Mouse (Mus musculus): Measurements from ENCODE around the gene Tmem229b. TPM values are rescaled to one million over a fixed set of nuclear protein-coding genes. Genes with fewer than 3 reads are reported as not detected.
"Not testable (repeated sequence)": the region's sequence is repeated elsewhere in the genome, so short reads cannot be mapped to it uniquely, and the experiment has no call there.

The Tmem229b gene
- polyA plus RNA-seq, 1 experiment from 2014 or later = 3.4 TPM

DNA sequence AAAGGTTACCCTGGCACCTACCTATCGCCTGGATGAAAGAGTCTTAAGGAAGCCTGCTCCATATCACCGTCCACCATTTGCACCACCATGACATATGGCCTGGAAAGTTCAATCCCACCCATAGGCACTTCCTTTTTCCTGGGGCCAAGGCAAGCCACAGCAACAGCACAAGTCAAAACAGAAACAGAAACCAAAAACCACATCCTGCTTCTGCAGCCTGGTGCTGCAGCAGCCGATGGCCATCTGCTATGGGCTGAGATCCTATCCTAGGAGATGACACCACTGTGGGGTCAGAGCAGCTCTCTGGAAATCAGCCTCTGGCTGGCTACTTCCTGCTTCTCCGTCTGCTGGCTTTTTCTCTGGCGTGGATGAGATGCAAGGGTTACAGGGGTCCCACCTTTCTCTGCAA is 26.7 kb downstream of the Tmem229b start:
- WGBS = 70% methylated on average over 5 of the region's 5 CpGs
- no peak for ATAC-seq (ENCODE audit: insufficient number of reproducible peaks, insufficient read depth, low FRiP score, low TSS enrichment, low read depth)
- Histone ChIP-seq H3K27me3 (no peaks in the 10 kb centered on the region), H3K9ac (replicated peaks) (no peak overlapping the region), H3K4me2 (no peak overlapping the region), H3K4me1 (replicated peaks) (no peaks in the 10 kb centered on the region), H3K27ac (no peak overlapping the region), H3K4me3 (replicated peaks) (no peak overlapping the region), H3K36me3 (no peaks in the 10 kb centered on the region), H3K9me3 (no peaks in the 10 kb centered on the region)

DNA sequence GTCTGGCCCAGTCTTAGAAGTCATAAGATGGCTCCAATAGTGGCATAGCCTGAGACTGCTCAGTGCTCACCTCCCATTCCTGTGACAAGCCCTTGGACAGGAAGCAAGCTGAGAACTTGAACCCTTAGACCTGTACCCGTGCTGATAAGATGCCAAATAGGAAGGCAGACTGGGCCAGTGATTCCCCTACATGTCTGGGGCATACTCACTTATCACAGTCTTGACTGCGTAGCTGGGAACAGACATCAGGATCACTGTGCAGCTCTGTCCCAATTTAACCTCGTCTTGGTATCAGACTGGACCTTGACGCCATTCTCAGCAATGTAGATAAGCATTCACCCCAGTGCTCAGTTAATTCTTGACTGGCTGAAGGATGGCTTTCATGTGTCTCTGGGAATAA is 29.9 kb downstream of the Tmem229b start:
- Histone ChIP-seq H3K27ac (no peak overlapping the region), H3K9me3 (no peaks in the 10 kb centered on the region), H3K4me1 (replicated peaks) (no peaks in the 10 kb centered on the region), H3K4me3 (replicated peaks) (no peak overlapping the region), H3K4me2 (no peak overlapping the region), H3K27me3 (no peaks in the 10 kb centered on the region), H3K36me3 (no peaks in the 10 kb centered on the region), H3K9ac (replicated peaks) (no peak overlapping the region)
- WGBS = 85% methylated on average over 4 of the region's 4 CpGs
- no peak for ATAC-seq (ENCODE audit: insufficient number of reproducible peaks, insufficient read depth, low FRiP score, low TSS enrichment, low read depth)

DNA sequence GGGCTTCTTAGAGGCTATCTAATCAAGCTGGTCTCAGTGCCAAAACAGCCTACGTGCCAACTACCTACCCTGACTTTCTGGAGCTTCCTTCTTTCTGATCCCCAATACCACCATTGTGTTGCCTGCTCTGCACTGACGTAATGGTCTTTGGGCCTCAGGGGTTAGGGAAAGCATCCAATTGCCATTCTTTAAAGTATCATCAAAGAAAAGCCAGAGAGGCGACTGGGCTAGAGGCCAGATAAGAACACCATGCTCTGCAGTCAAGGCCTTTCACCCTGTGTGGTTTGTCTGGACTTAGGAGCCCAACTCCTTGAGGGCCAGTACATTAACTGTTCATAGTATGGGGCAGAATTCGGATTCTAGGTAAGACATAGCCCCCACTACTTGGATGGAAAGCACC is 30.3 kb downstream of the Tmem229b start:
- H3K27me3 ChIP-seq = no peaks in the 10 kb centered on the region

GRCm38 (mm10) chr12:78975836-78976235 is 31.6 kb downstream of the Tmem229b start:
- no peaks in the 10 kb centered on the region for H3K36me3 ChIP-seq
- no peak overlapping the region for H3K4me3 ChIP-seq (replicated peaks)
- no peaks in the 10 kb centered on the region for H3K27me3 ChIP-seq
- no peaks in the 10 kb centered on the region for H3K4me1 ChIP-seq (replicated peaks)
- no peak overlapping the region for H3K9ac ChIP-seq (replicated peaks)
- no peak overlapping the region for H3K27ac ChIP-seq
- no peaks in the 10 kb centered on the region for H3K9me3 ChIP-seq
- no peak overlapping the region for H3K4me2 ChIP-seq
- 90% methylated on average over 4 of the region's 4 CpGs for WGBS
- no peak for ATAC-seq (ENCODE audit: insufficient number of reproducible peaks, insufficient read depth, low FRiP score, low TSS enrichment, low read depth)

More for the DNA sequence above, 30.3 kb downstream of the Tmem229b start:
- Histone ChIP-seq H3K4me2 (no peak overlapping the region), H3K4me3 (replicated peaks) (no peak overlapping the region), H3K27ac (no peak overlapping the region), H3K9me3 (no peaks in the 10 kb centered on the region), H3K4me1 (replicated peaks) (no peaks in the 10 kb centered on the region), H3K9ac (replicated peaks) (no peak overlapping the region), H3K36me3 (no peaks in the 10 kb centered on the region)
- ATAC-seq (ENCODE audit: insufficient number of reproducible peaks, insufficient read depth, low FRiP score, low TSS enrichment, low read depth) = no peak
- 70% methylated on average over 4 of the region's 4 CpGs for WGBS

- Histone ChIP-seq H3K27ac (no peak overlapping the region), H3K4me1 (replicated peaks) (no peaks in the 10 kb centered on the region), H3K4me2 (no peak overlapping the region), H3K4me3 (replicated peaks) (no peak overlapping the region), H3K9ac (replicated peaks) (no peak overlapping the region), H3K36me3 (no peaks in the 10 kb centered on the region), H3K27me3 (no peaks in the 10 kb centered on the region), H3K9me3 (no peaks in the 10 kb centered on the region)
- ATAC-seq (ENCODE audit: insufficient number of reproducible peaks, insufficient read depth, low FRiP score, low TSS enrichment, low read depth) = no peak
- WGBS = 93% methylated on average over 5 of the region's 5 CpGs
Measured at GRCm38 (mm10) chr12:78974767-78975166, 32.7 kb downstream of the Tmem229b start.

DNA sequence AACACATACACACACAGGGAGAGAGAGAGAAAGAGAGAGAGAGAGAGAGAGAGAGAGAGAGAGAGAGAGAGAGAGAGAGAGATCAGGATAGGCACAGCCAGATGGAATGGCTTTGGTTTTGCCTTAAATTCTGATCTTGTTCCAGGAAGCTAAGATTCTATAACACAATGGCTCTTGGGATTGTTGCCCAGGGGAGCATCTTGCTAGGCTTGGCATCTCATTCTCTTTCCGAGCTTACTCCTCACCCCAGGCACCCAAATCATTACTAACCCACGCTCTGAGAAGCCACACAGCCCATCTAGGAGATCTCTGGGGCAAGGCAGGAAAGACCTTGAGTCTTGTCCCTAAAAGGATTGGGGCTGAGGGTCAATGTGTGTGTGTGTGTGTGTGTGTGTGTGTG is 33.6 kb downstream of the Tmem229b start:
- no peak overlapping the region for H3K4me3 ChIP-seq (replicated peaks)
- no peak overlapping the region for H3K4me2 ChIP-seq
- H3K9me3 ChIP-seq = no peaks in the 10 kb centered on the region
- H3K36me3 ChIP-seq = no peaks in the 10 kb centered on the region
- H3K27ac ChIP-seq = no peak overlapping the region
- no peak for ATAC-seq (ENCODE audit: insufficient number of reproducible peaks, insufficient read depth, low FRiP score, low TSS enrichment, low read depth)
- no peaks in the 10 kb centered on the region for H3K27me3 ChIP-seq
- no peak overlapping the region for H3K9ac ChIP-seq (replicated peaks)
- no peaks in the 10 kb centered on the region for H3K4me1 ChIP-seq (replicated peaks)
- 89% methylated on average over 2 of the region's 2 CpGs for WGBS

- ATAC-seq (ENCODE audit: insufficient number of reproducible peaks, insufficient read depth, low FRiP score, low TSS enrichment, low read depth) = no peak
- Histone ChIP-seq H3K4me2 (no peak overlapping the region), H3K9me3 (no peaks in the 10 kb centered on the region), H3K27ac (no peak overlapping the region), H3K9ac (replicated peaks) (no peak overlapping the region), H3K4me1 (replicated peaks) (no peaks in the 10 kb centered on the region), H3K4me3 (replicated peaks) (no peak overlapping the region), H3K27me3 (no peaks in the 10 kb centered on the region), H3K36me3 (no peaks in the 10 kb centered on the region)
- WGBS = 85% methylated on average over 2 of the region's 2 CpGs
Measured at GRCm38 (mm10) chr12:78971649-78972048, 35.8 kb downstream of the Tmem229b start.

DNA sequence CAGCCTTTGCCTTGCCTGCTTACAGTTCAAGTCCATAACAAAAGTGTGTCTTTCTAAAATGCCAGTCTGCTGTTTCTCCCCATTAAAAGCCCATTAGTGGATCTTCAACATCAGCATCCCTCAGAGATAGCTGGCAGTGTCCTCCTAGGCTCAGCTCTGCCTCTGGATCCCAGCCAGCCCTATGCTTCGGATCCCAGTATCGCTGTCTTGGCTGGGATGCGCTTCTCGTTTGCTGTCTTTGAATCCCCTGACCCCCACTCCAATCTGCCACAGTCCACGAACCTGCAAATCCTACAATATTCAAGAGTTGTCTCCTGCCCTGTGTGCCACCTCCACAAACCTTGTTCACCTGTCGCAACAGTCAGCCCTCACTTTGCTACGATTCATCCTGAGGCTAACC is 36.7 kb downstream of the Tmem229b start:
- no peak for ATAC-seq (ENCODE audit: insufficient number of reproducible peaks, insufficient read depth, low FRiP score, low TSS enrichment, low read depth)
- no peak overlapping the region for H3K27ac ChIP-seq
- WGBS = 84% methylated on average over 7 of the region's 7 CpGs

GRCm38 (mm10) chr12:78964496-78964895 is 42.9 kb downstream of the Tmem229b start:
- not testable (repeated sequence) for ATAC-seq (ENCODE audit: insufficient number of reproducible peaks, insufficient read depth, low FRiP score, low TSS enrichment, low read depth)
- WGBS = 80% methylated on average over 11 of the region's 11 CpGs

More for the DNA sequence above, 36.7 kb downstream of the Tmem229b start:
- Histone ChIP-seq H3K4me2 (no peak overlapping the region), H3K27me3 (no peaks in the 10 kb centered on the region), H3K4me1 (replicated peaks) (no peaks in the 10 kb centered on the region), H3K9me3 (no peaks in the 10 kb centered on the region), H3K4me3 (replicated peaks) (no peak overlapping the region), H3K36me3 (no peaks in the 10 kb centered on the region), H3K9ac (replicated peaks) (no peak overlapping the region)

DNA sequence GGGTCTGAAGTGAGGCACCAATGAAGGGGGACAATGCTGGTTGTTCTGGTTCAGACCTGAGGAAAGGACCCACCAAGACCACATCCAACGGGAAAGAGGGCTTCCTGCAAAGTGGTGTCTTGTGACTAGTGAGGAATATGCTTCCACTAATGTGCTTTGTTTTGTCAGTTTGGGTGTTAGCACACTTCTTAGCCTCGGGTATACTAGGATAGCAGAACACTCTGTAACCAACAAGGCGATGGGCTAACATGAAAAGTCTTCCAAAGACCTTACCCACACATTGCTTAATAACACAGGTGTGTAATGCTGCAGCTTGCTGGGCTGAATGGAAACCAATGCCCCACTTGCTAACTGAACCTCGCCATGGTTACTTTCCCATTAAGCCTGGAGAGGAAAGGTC is 51.0 kb downstream of the Tmem229b start:
- Histone ChIP-seq H3K27ac (no peak overlapping the region), H3K9ac (replicated peaks) (no peak overlapping the region), H3K4me1 (replicated peaks) (no peaks in the 10 kb centered on the region), H3K4me2 (no peak overlapping the region), H3K27me3 (no peaks in the 10 kb centered on the region), H3K4me3 (replicated peaks) (no peak overlapping the region), H3K36me3 (no peaks in the 10 kb centered on the region), H3K9me3 (peaks cover 16% of the 10 kb centered on the region)
- no peak for ATAC-seq (ENCODE audit: insufficient number of reproducible peaks, insufficient read depth, low FRiP score, low TSS enrichment, low read depth)
- 78% methylated on average over 4 of the region's 4 CpGs for WGBS

More at GRCm38 (mm10) chr12:78964496-78964895, 42.9 kb downstream of the Tmem229b start:
- not testable (repeated sequence) for H3K36me3 ChIP-seq; H3K4me2 ChIP-seq; H3K9ac ChIP-seq (replicated peaks); H3K27me3 ChIP-seq; H3K4me3 ChIP-seq (replicated peaks); H3K9me3 ChIP-seq; H3K27ac ChIP-seq; H3K4me1 ChIP-seq (replicated peaks)

- Histone ChIP-seq H3K27me3 (no peaks in the 10 kb centered on the region), H3K4me3 (replicated peaks) (no peak overlapping the region), H3K27ac (no peak overlapping the region), H3K9me3 (peaks cover 13% of the 10 kb centered on the region), H3K4me2 (no peak overlapping the region), H3K36me3 (no peaks in the 10 kb centered on the region), H3K9ac (replicated peaks) (no peak overlapping the region), H3K4me1 (replicated peaks) (no peaks in the 10 kb centered on the region)
- WGBS = 65% methylated on average over 3 of the region's 3 CpGs
- ATAC-seq (ENCODE audit: insufficient number of reproducible peaks, insufficient read depth, low FRiP score, low TSS enrichment, low read depth) = no peak
Measured at GRCm38 (mm10) chr12:78952484-78952883, 54.9 kb downstream of the Tmem229b start.

- H3K4me3 ChIP-seq (replicated peaks) = no peak overlapping the region
- ATAC-seq (ENCODE audit: insufficient number of reproducible peaks, insufficient read depth, low FRiP score, low TSS enrichment, low read depth) = no peak
- H3K27me3 ChIP-seq = no peaks in the 10 kb centered on the region
- H3K9me3 ChIP-seq = peaks cover 8% of the 10 kb centered on the region
- no peak overlapping the region for H3K9ac ChIP-seq (replicated peaks)
- no peak overlapping the region for H3K4me2 ChIP-seq
- WGBS = 71% methylated on average over 11 of the region's 11 CpGs
- no peak overlapping the region for H3K27ac ChIP-seq
- no peaks in the 10 kb centered on the region for H3K36me3 ChIP-seq
- H3K4me1 ChIP-seq (replicated peaks) = no peaks in the 10 kb centered on the region
Measured at GRCm38 (mm10) chr12:78952053-78952452, 55.4 kb downstream of the Tmem229b start.
